Mouse (Mus musculus) embryonic facial prominence, embryonic 15.5 days (tissue): ENCODE measurements at regions not wholly inside any gene's neighbourhood (a gene's known extent, or its start where the extent isn't known, plus 50 kb on each side); places are given as distances from the start of the nearest gene placed in this dataset.

Experiments used
- ATAC-seq: fragments of 200-750 bp; cut with Nextera tagmentation; 2 replicates; pipeline ENCODE4 v1.8.0; 2017; ENCODE audit warnings: low read depth, moderate TSS enrichment; ENCODE audit not compliant: insufficient number of reproducible peaks, low FRiP score, low TSS enrichment
- H3K27ac ChIP-seq: fragments of 300-500 bp; sonication (generic); replicated peaks from 2 replicates; pipeline ENCODE4 v1.5.1; 2015; ENCODE audit warnings: mild to moderate bottlenecking, inconsistent platforms
- H3K27me3 ChIP-seq: fragments of 300-500 bp; sonication (generic); 2 replicates; pipeline ENCODE4 v1.6.1; 2015; ENCODE audit warnings: inconsistent platforms
- H3K36me3 ChIP-seq: fragments of 300-500 bp; sonication (generic); 2 replicates; pipeline ENCODE4 v1.6.1; 2015; ENCODE audit warnings: mild to moderate bottlenecking, inconsistent platforms
- H3K4me1 ChIP-seq: fragments of 300-500 bp; sonication (generic); 2 replicates; pipeline ENCODE4 v1.6.1; 2015; ENCODE audit warnings: inconsistent platforms
- H3K4me2 ChIP-seq: fragments of 300-500 bp; sonication (generic); replicated peaks from 2 replicates; pipeline ENCODE4 v1.6.1; 2015; ENCODE audit warnings: mild to moderate bottlenecking, inconsistent platforms
- H3K4me3 ChIP-seq: fragments of 300-500 bp; sonication (generic); replicated peaks from 2 replicates; pipeline ENCODE4 v1.5.1; 2015; ENCODE audit warnings: mild to moderate bottlenecking, inconsistent platforms
- H3K9ac ChIP-seq: fragments of 300-500 bp; sonication (generic); 2 replicates; pipeline ENCODE4 v1.6.1; 2015; ENCODE audit warnings: inconsistent platforms
- H3K9me3 ChIP-seq: fragments of 300-500 bp; sonication (generic); replicated peaks from 2 replicates; pipeline ENCODE4 v1.6.1; 2016; ENCODE audit warnings: inconsistent platforms
- WGBS: fragments of 180-500 bp; shearing (Covaris S2); methylation state at CpG from one replicate; pipeline ENCODE4 v1.1.7; 2015; 5-methylcytosine and 5-hydroxymethylcytosine counted together

DNA sequence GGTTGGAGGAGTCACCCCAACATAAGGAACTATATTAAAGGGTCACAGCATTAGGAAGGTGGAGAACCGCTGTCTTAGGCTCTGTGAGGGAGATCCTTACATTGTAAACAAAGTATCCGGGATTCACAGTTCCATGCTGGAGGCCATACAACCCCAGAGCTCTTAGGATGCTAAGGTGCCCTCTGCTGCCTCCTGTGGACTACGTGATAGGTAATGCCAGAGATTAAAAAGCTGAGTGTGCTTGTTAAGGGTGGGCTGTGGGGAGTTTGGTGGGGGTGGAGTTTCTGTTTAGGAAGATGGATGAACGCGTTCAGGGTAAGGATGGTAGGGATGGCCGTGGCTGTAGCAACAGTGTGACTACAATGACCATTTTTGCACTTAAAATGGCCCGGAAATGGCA, 148.4 kb upstream of the Ubl3 start:
- Histone ChIP-seq H3K9me3 (no peaks in the 10 kb centered on the region), H3K36me3 (no peaks in the 10 kb centered on the region), H3K4me1 (peaks cover 6% of the 10 kb centered on the region), H3K9ac (no peak overlapping the region), H3K4me2 (no peak overlapping the region), H3K27me3 (no peaks in the 10 kb centered on the region), H3K4me3 (no peak overlapping the region), H3K27ac (no peak overlapping the region)
- WGBS, result 78% methylated on average over 7 of the region's 7 CpGs
- no peak for ATAC-seq

DNA sequence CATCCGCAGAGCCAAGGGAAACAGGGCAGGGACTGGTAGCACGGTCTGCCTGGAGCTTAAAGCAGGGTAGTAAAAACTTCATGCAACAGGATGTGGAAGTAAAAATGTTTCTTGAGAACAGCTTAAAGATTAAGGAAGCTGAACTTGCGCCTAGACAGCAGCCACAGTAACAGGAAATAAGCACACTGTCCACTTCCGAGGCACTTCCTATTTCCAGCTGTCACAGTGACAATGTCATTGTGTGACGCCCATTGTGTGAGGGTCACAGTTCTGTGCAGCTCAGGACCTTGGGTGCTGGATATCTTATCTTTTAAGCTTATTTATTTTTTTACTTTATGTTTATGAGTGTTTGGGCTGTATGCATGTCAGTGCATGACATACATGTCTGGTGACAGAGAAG, 147.7 kb upstream of the Ubl3 start:
- H3K9me3 ChIP-seq, result no peaks in the 10 kb centered on the region
- H3K4me1 ChIP-seq, result peaks cover 6% of the 10 kb centered on the region
- H3K9ac ChIP-seq, result no peak overlapping the region
- ATAC-seq, result no peak
- H3K36me3 ChIP-seq, result no peaks in the 10 kb centered on the region
- H3K4me2 ChIP-seq, result no peak overlapping the region
- WGBS, result 73% methylated on average over 5 of the region's 5 CpGs
- no peak overlapping the region for H3K27ac ChIP-seq
- no peak overlapping the region for H3K4me3 ChIP-seq
- no peaks in the 10 kb centered on the region for H3K27me3 ChIP-seq

DNA sequence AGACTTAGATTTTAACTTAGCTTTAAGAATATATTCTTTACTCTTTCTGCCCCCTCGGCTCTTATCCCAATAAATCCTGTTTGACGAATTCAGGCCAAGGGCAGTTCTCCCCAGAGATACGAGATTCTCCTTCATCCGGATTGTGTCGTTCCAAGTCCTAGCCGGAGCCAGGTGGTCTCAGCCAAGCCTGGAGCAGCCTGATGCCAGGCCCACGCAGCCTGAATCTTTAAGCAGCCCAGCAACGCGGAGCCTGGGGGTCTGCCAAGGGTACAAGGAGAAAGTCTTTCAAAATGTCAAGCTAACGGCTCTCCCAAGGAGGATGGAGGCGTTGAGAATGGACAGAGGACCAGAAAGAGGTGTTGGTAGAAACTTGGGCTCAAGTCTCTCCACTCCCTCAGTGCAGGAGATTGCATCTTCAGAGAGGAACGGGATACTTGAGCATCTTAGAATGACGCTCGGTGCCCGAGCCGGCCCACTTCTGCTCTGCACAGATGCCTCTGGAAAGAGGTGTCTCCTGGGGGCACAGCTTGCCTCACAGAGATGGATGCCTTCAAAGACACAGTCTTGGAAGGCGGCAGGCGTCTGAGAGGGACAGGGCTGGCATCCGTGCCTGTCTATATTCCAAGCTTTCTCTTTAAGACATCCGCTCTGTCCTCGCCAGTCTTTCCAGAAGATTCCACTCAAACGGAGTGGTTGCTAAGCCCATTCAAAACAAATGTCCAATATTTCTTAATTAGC, 145.2 kb upstream of the Ubl3 start:
- Histone ChIP-seq H3K4me1 (peaks cover 6% of the 10 kb centered on the region), H3K9ac (no peak overlapping the region), H3K4me2 (no peak overlapping the region), H3K36me3 (no peaks in the 10 kb centered on the region), H3K4me3 (no peak overlapping the region), H3K27me3 (0 out of 2 replicates have a peak, but pooled peaks cover 2% of the 10 kb centered on the region), H3K27ac (no peak overlapping the region), H3K9me3 (no peaks in the 10 kb centered on the region)
- no peak for ATAC-seq
- 62% methylated on average over 22 of the region's 22 CpGs for WGBS

DNA sequence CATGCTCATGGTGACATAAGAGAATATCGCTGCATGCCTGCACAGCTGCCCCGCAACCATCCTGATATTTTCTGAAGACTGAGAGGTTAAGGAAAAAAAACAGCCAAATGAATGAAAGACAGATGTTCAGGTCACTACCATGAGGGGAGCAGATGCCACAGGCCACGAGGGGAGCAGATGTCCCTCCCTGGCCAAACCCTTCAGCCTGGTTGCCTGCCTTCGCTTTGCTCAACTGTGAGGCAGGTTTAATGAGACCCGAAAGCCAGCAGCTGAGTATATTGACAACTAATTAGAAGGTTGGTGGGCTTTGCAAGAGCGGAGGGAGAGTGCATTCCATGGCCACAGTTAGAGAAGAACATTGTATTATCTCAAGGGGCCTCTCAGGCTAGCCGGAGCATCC, 141.8 kb upstream of the Ubl3 start:
- H3K9ac ChIP-seq, result no peak overlapping the region
- H3K27ac ChIP-seq, result no peak overlapping the region
- H3K4me2 ChIP-seq, result no peak overlapping the region
- no peak overlapping the region for H3K4me3 ChIP-seq
- 0 out of 2 replicates have a peak, but pooled peaks cover 4% of the 10 kb centered on the region for H3K27me3 ChIP-seq
- peaks cover 12% of the 10 kb centered on the region for H3K4me1 ChIP-seq
- no peak for ATAC-seq
- 43% methylated on average over 7 of the region's 7 CpGs for WGBS
- no peaks in the 10 kb centered on the region for H3K9me3 ChIP-seq
- no peaks in the 10 kb centered on the region for H3K36me3 ChIP-seq

DNA sequence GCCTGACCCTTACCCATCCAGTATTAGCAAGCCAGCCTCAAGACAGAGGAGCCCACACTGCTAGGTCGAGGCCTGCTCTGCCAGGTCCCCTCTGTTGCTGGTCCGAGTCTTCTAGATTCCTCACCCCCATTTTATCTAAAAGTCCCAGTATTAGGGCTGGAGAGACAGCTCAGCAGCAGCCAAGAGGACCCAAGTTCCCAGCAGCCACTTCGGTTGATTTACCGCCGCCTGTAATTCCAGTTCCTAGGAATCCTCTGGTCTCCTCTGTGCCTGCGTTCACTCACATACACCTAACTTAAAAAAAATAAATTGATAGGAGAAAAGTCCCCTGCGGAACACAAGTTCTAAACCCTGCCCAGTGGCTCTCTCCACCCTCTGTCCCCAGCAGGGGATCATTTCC, 138.9 kb upstream of the Ubl3 start:
- no peak overlapping the region for H3K4me2 ChIP-seq
- no peaks in the 10 kb centered on the region for H3K9me3 ChIP-seq
- H3K36me3 ChIP-seq, result no peaks in the 10 kb centered on the region
- no peak for ATAC-seq
- H3K4me3 ChIP-seq, result no peak overlapping the region
- H3K27ac ChIP-seq, result no peak overlapping the region
- peaks cover 11% of the 10 kb centered on the region for H3K4me1 ChIP-seq
- no peak overlapping the region for H3K9ac ChIP-seq
- 0 out of 2 replicates have a peak, but pooled peaks cover 4% of the 10 kb centered on the region for H3K27me3 ChIP-seq
- 71% methylated on average over 7 of the region's 7 CpGs for WGBS

DNA sequence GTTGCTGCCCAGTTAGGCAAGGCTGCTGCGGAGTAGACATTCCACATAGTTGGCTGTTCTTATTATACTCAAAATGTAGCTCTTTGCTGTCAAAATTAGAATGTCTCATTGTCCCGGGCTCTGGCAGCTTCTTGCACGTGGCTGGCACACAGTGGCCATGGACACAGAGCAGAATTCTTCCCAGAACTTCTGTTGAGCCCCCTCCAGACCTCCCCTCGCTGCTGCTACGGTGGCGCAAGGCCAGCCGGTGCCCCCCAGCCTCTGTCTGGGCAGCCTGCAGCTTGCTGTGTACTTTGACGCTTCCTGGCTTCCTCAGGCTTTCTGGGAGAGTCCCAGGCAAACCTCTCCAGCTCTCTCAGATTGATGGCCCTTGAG, 138.2 kb upstream of the Ubl3 start:
- H3K4me1 ChIP-seq, result peaks cover 11% of the 10 kb centered on the region
- no peak overlapping the region for H3K4me3 ChIP-seq
- H3K36me3 ChIP-seq, result no peaks in the 10 kb centered on the region
- H3K27me3 ChIP-seq, result 0 out of 2 replicates have a peak, but pooled peaks cover 4% of the 10 kb centered on the region
- no peak for ATAC-seq
- no peaks in the 10 kb centered on the region for H3K9me3 ChIP-seq
- no peak overlapping the region for H3K4me2 ChIP-seq
- no peak overlapping the region for H3K9ac ChIP-seq
- H3K27ac ChIP-seq, result no peak overlapping the region
- 41% methylated on average over 8 of the region's 8 CpGs for WGBS

DNA sequence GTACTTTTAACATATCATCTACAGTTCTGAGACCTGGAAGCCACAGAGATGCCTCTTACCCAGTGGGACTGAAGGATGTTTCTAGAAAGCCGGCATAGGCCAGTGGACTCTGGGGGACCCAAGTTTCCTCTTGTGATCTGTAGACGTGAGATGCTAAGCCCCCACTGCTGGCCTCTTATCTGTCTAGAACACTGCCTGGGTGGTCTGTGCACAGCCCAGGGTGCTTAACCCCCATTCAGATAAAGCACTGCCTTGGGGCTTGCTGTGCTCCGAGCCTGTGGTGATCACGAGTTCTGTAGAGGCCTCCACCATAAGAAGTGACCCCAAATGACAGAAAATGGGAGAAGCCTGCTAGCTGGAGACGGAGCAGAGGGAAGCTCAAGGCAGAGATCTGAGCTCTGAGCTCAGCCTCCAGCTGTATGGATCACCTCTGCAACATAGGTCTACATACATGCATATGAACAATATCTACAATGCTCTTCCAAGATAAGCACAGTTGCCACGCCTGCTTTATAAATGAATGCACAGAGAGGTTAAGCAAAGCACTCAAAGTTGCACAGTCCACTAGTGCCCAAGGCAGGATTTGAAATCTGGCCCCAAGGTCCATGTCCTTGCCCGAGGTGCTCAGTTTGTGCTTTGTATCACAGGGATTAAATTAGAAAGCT, 137.7 kb upstream of the Ubl3 start:
- Histone ChIP-seq H3K9me3 (0 out of 2 replicates have a peak, but pooled peaks cover 2% of the 10 kb centered on the region), H3K4me2 (no peak overlapping the region), H3K27me3 (0 out of 2 replicates have a peak, but pooled peaks cover 4% of the 10 kb centered on the region), H3K4me1 (peaks cover 11% of the 10 kb centered on the region), H3K4me3 (no peak overlapping the region), H3K36me3 (no peaks in the 10 kb centered on the region), H3K9ac (no peak overlapping the region), H3K27ac (no peak overlapping the region)
- ATAC-seq, result no peak
- WGBS, result 60% methylated on average over 7 of the region's 7 CpGs

DNA sequence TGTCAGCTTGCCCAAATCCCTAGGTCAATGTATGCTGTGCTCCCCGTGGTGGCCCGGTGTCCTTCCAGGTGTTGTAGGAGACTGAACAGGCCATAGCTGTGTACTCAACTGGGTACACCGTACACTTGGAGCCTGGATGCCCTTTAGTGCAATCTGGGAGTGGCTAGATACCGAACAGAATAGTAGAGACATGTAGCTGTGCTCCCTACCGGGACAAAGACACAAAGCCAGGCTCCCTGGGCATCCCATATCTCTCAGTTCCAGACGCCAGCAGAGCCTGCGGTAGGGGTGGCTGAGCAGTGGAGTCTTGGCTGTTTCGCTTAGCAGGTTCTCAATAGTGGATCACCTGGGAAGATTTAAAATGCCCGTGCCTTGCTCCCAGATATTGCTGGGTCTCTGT, 136.7 kb upstream of the Ubl3 start:
- Histone ChIP-seq H3K9ac (no peak overlapping the region), H3K36me3 (no peaks in the 10 kb centered on the region), H3K9me3 (0 out of 2 replicates have a peak, but pooled peaks cover 3% of the 10 kb centered on the region), H3K4me1 (peaks cover 11% of the 10 kb centered on the region), H3K4me3 (no peak overlapping the region), H3K27me3 (0 out of 2 replicates have a peak, but pooled peaks cover 4% of the 10 kb centered on the region), H3K27ac (no peak overlapping the region), H3K4me2 (no peak overlapping the region)
- WGBS, result 89% methylated on average over 9 of the region's 9 CpGs
- no peak for ATAC-seq

DNA sequence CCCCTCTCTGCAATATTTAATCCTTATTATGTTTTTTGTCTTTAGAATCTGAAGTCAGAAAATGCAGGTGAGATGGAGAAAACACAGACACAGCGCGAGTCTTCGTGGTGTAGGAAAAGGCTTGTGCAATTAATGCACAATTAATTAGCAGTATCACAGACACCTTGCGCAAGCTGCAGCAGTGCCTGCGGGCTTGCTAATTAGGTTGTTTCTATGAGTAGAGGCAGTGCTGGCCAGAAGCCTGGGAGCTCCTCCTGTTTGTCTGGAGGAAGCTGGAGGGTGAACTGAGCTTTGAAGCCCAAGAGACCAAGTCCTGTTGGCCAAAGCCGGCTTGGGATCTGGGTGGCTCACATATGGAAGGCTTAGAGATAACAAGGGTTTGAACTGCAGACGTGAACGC, 135.9 kb upstream of the Ubl3 start:
- Histone ChIP-seq H3K4me2 (no peak overlapping the region), H3K9me3 (0 out of 2 replicates have a peak, but pooled peaks cover 3% of the 10 kb centered on the region), H3K36me3 (no peaks in the 10 kb centered on the region), H3K27ac (no peak overlapping the region), H3K9ac (no peak overlapping the region), H3K4me1 (peaks cover 11% of the 10 kb centered on the region), H3K4me3 (no peak overlapping the region), H3K27me3 (0 out of 2 replicates have a peak, but pooled peaks cover 4% of the 10 kb centered on the region)
- ATAC-seq, result no peak
- WGBS, result 59% methylated on average over 8 of the region's 8 CpGs

DNA sequence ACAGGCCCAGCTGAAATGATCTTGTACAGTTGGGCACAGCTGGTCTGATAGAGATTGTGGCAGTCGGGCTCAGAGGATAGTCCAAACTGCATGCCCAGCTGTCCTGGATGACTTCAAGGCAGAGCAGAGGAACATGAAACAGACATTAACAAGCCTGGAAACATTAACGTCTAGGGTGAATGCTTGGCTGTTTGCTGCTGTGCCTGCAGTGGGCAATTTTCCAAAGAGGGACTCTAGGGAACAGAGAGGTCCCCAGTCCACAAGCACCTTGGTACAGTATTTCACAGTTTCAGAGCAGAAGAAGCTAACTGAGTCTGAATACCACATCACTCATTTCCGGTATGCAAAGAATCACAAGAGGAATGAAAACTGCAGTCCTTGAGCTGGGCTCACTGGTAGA, 135.2 kb upstream of the Ubl3 start:
- Histone ChIP-seq H3K4me3 (no peak overlapping the region), H3K36me3 (no peaks in the 10 kb centered on the region), H3K9ac (no peak overlapping the region), H3K9me3 (0 out of 2 replicates have a peak, but pooled peaks cover 3% of the 10 kb centered on the region), H3K27ac (no peak overlapping the region), H3K4me2 (no peak overlapping the region), H3K4me1 (peaks cover 11% of the 10 kb centered on the region), H3K27me3 (0 out of 2 replicates have a peak, but pooled peaks cover 3% of the 10 kb centered on the region)
- ATAC-seq, result no peak
- WGBS, result 59% methylated on average over 3 of the region's 3 CpGs

DNA sequence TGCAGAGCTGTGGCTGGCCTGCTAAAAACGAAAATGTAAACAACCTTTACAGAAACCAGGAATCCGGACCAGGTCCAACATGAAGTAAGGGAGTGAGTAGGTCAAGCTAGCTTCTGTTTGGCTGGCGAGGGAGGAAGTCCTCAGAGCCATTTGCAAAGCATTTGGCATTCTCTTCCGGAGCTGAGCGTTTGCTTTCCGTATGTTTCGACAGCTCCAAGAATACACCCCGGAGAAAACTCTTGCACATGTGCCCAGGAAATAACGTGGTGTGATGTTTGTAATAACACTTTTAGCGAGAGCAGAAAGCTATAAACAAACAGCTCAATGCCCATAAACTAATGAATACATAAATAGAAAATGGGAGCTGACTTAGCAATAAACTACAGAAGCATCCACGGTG, 131.6 kb upstream of the Ubl3 start:
- Histone ChIP-seq H3K4me2 (no peak overlapping the region; the same call in 1 of the 2 replicates), H3K36me3 (no peaks in the 10 kb centered on the region), H3K9me3 (0 out of 2 replicates have a peak, but pooled peaks cover 3% of the 10 kb centered on the region), H3K27me3 (no peaks in the 10 kb centered on the region), H3K4me1 (peaks cover 5% of the 10 kb centered on the region; the same call in 1 of the 2 replicates), H3K4me3 (no peak overlapping the region), H3K27ac (no peak overlapping the region), H3K9ac (no peak overlapping the region)
- WGBS, result 54% methylated on average over 11 of the region's 11 CpGs
- ATAC-seq, result no peak
